Mouse (Mus musculus) left cerebral cortex, postnatal 14 days (tissue): ENCODE data around the gene Ulk4. TPM values are rescaled to one million over a fixed set of nuclear protein-coding genes. Genes with fewer than 3 reads are reported as not detected.
A peak's percentile ranks its signal among the peaks of the same experiment; 100 is the strongest.

Source experiments
- DNase-seq, 2 experiments: peaks; one replicate each; pipeline ENCODE4 v3.0.0; 2021 to 2022; ENCODE audit warnings: low spot score in 2 of 2, mixed read lengths in 1 of 2
- intact Hi-C: fragments of 180-260 bp; cut with DNase I; formaldehyde crosslinking; loops from one replicate; pipeline ENCODE4 v1.15.1; 2025
- total RNA-seq, 2 experiments: library from RNA; stranded (reverse); gene quantifications; 2 replicates each; pipeline ENCODE4 v1.2.3; 2021

The Ulk4 gene
- total RNA-seq, 2 experiments from 2014 or later = 8.8 to 8.9 TPM

- DNase-seq = no peak
- intact Hi-C loops = no loop called here
Measured at GRCm38 (mm10) chr9:121080413-121080812, 196.6 kb downstream of the Ulk4 start.

GRCm38 (mm10) chr9:121079388-121080088 lies 197.5 kb downstream of the Ulk4 start:
- intact Hi-C loops = no loop called here
- DNase-seq = peak; percentile 37 to 64

GRCm38 (mm10) chr9:121076291-121076690 lies 200.7 kb downstream of the Ulk4 start:
- intact Hi-C loops = no loop called here
- no peak for DNase-seq

- peak; percentile 85 to 97 for DNase-seq
- intact Hi-C loops = no loop called here
Measured at GRCm38 (mm10) chr9:121075246-121075645, 201.8 kb downstream of the Ulk4 start.

- intact Hi-C loops = no loop called here
- DNase-seq = peak; percentile 48 to 82
Measured at GRCm38 (mm10) chr9:121074726-121075125, 202.3 kb downstream of the Ulk4 start.

- DNase-seq = no peak
- intact Hi-C loops = no loop called here
Measured at GRCm38 (mm10) chr9:121072127-121072757, 204.8 kb downstream of the Ulk4 start.

- DNase-seq = peak in 1 of 2 experiments; percentile 2
- intact Hi-C loops = no loop called here
Measured at GRCm38 (mm10) chr9:121071461-121072126, 205.4 kb downstream of the Ulk4 start.

GRCm38 (mm10) chr9:121071050-121071449 lies 205.9 kb downstream of the Ulk4 start:
- peak; percentile 42 to 43 for DNase-seq
- intact Hi-C loops = no loop called here

GRCm38 (mm10) chr9:121068115-121068514 lies 208.9 kb downstream of the Ulk4 start:
- no peak for DNase-seq
- intact Hi-C loops = no loop called here

GRCm38 (mm10) chr9:121067043-121067442 lies 210.0 kb downstream of the Ulk4 start:
- no peak for DNase-seq
- intact Hi-C loops = no loop called here

- intact Hi-C loops = no loop called here
Measured at GRCm38 (mm10) chr9:121065383-121065978, 211.5 kb downstream of the Ulk4 start.

GRCm38 (mm10) chr9:121064606-121065355 lies 212.2 kb downstream of the Ulk4 start:
- intact Hi-C loops = no loop called here
- DNase-seq = no peak

More at GRCm38 (mm10) chr9:121065383-121065978, 211.5 kb downstream of the Ulk4 start:
- no peak for DNase-seq

- no peak for DNase-seq
- intact Hi-C loops = no loop called here
Measured at GRCm38 (mm10) chr9:121062671-121063070, 214.3 kb downstream of the Ulk4 start.

- intact Hi-C loops = no loop called here
Measured at GRCm38 (mm10) chr9:121061820-121062623, 215.0 kb downstream of the Ulk4 start.

GRCm38 (mm10) chr9:121060331-121060730 lies 216.7 kb downstream of the Ulk4 start:
- intact Hi-C loops = no loop called here
- no peak for DNase-seq

More at GRCm38 (mm10) chr9:121061820-121062623, 215.0 kb downstream of the Ulk4 start:
- DNase-seq = no peak

- intact Hi-C loops = no loop called here
- DNase-seq = no peak
Measured at GRCm38 (mm10) chr9:121059286-121059685, 217.7 kb downstream of the Ulk4 start.

GRCm38 (mm10) chr9:121058538-121058937 lies 218.5 kb downstream of the Ulk4 start:
- intact Hi-C loops = no loop called here
- DNase-seq = no peak

- intact Hi-C loops = no loop called here
- DNase-seq = no peak
Measured at GRCm38 (mm10) chr9:121058116-121058515, 218.9 kb downstream of the Ulk4 start.

- no peak for DNase-seq
- intact Hi-C loops = no loop called here
Measured at GRCm38 (mm10) chr9:121057401-121057800, 219.6 kb downstream of the Ulk4 start.
